Mouse (Mus musculus) erythroid progenitor cell, adult 5-6 weeks (primary cell): Measurements from ENCODE around the gene Lrrc23. TPM values are rescaled to one million over a fixed set of nuclear protein-coding genes. Genes with fewer than 3 reads are reported as not detected.
A peak's percentile ranks its signal among the peaks of the same experiment; 100 is the strongest.

Experiments
- ATAC-seq: replicated peaks from 2 replicates; pipeline ENCODE4 v1.8.0; 2016; ENCODE audit warnings: moderate number of reproducible peaks, mild to moderate bottlenecking, moderate TSS enrichment, inconsistent platforms; ENCODE audit not compliant: poor library complexity, low FRiP score, severe bottlenecking
- total RNA-seq, 2 experiments: library from RNA; stranded (forward) in 1 of 2; stranded (reverse) in 1 of 2; fragments of 150-400 nt in 1 of 2; fragments of 186-747, 209-891 nt in 1 of 2; gene quantifications; 2 replicates each; pipeline versions ENCODE4 v1.2.3 to v1.2.4; 2015 to 2017; ENCODE audit warnings: low replicate concordance in 2 of 2

The Lrrc23 gene
- total RNA-seq, 2 experiments from 2014 or later, result not detected

DNA sequence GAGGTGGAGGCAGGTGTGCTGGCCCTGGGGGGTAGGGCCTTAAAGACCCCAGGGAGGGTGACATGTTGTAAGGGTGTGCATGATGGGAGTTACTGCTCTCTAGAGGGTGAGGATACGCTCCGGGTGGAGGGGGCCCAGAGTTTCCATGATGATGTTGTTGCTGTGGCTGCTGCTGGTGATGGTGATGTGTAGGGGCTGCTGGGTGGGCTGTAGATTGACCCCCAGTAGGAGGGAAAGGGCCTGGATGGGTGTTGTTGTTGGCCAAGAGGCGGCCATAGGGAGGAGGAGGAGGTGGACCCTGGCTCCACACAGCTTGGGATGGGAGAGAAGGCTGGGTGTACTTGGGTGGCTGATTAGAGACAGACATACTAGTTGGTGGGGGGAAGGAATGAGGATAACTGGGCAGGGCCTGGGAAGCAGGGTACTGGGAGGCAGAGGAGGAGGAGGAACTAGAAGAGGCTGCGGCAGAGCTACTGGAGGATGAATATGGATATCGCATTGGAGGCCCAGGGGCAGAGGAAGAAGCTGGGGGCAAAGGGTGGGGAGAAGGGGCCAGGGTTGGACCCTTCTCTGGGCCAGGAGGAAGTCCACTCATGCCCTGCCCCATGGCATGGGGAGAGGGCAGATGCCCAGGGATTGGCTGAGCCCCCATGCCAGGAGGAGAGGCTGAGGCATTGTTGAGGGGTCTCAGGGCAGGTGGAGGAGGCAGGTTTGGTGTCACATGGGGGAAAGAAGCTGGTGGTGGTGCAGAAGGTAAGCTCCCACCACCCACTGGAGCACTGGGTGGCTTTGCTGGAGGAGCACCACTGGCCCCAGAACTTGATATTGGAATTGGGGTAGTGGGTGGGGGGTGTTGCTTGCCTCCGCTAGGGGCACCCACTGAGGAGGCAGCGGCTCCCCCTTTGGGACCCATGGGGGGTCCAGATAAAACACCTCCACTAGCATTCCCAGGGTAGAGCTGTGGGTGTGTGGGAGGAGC is 32.6 kb downstream of the Lrrc23 start:
- ATAC-seq, result no peak

- no peak for ATAC-seq
Measured at GRCm38 (mm10) chr6:124746296-124746605, 33.3 kb downstream of the Lrrc23 start.

DNA sequence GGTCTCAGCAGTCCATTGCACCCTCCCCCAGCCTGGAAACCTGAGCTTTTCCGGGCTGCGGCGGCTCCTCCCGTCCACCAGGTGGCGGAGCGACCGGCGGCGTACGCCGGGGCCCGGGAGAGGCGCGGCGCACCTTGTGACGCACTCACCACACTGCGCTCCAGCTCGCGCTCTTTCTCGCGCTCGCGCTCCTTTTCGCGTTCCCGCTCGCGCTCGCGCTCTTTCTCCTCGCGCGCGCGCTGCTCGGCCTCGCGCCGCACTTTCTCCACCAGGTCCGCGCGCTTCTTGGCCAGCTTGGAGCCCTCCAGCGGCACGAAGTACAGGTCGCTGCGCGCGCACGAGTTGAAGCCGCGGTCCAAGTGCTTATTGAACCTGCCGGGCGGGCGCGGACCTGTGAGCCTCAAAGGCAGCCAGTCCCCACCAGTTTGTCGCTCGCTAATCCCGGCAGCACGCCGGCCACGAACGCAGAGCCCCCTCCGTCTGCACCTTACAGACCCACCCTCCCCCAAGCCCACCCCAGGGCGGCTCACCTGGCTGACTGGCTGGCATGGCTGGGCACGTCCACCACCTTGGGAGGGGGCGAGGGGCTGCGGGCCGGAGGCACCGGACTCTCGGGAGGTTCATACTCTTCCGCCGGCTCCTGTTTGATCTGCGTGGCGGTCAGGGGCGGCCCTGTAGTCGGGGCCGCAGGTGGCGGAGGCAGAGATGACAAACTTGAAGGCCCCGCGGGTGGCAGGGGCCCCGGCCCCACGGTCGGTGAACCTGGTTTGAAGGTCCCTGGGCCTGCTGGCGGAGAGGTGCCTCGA is 33.8 kb downstream of the Lrrc23 start:
- peak; percentile 79 for ATAC-seq

DNA sequence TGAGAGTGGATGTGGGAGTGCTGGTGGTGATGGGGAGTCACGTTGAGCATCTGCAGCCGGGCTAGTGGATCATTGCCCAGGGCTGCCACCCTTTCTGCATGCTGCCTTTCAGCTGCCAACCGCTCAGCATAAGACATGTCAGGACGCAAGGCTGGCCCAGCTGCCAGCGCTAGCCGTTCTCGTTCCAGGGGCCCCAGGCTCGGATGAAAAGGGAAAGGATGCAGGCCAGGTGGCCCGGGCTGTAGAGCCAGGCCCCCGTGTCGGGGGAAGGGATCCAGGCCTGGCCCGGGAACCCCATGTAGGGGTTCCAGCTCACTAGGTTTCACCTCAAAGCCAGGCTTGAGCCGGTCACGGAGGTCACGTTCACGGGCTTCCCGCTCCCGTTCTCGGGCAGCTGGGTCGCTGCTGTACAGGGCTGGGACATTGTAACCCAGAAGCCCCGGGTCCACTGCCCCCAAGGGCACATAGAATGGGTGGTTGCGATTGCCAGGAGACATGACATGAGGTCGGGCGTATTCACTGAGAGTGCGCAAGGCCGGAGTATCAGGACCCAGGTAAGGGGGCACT is 34.7 kb downstream of the Lrrc23 start:
- no peak for ATAC-seq

DNA sequence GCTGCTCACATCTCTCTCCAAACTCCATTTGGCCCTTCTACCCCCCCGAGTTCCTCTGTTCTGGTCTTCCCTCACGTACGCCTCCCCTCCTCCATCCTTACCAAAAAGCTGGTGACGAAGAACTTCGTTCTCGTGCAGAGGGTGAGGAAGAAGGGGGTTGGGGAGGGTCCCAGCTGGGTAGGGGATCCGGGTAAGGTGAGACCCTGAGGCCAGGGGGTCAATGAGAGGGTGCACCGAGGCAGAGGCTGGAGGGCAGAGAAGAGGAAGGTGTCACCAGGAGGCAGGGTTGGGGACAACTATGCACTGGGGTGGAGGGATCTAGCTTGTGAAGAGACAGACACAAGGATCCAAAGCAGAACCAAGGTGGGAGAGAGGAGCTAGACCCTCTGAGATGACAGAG is 35.9 kb downstream of the Lrrc23 start:
- ATAC-seq, result no peak

- no peak for ATAC-seq
Measured at GRCm38 (mm10) chr6:124742839-124743514, 36.5 kb downstream of the Lrrc23 start.

- ATAC-seq, result no peak
Measured at GRCm38 (mm10) chr6:124741842-124742241, 37.7 kb downstream of the Lrrc23 start.

GRCm38 (mm10) chr6:124740888-124741761 is 38.4 kb downstream of the Lrrc23 start, which contains the start of gene Grcc10:
TSS of gene Grcc10 (minus strand) at chr6:124741374.
- ATAC-seq, result peak; percentile 62

- peak; percentile 44 for ATAC-seq
Measured at GRCm38 (mm10) chr6:124740211-124740887, 39.2 kb downstream of the Lrrc23 start.

DNA sequence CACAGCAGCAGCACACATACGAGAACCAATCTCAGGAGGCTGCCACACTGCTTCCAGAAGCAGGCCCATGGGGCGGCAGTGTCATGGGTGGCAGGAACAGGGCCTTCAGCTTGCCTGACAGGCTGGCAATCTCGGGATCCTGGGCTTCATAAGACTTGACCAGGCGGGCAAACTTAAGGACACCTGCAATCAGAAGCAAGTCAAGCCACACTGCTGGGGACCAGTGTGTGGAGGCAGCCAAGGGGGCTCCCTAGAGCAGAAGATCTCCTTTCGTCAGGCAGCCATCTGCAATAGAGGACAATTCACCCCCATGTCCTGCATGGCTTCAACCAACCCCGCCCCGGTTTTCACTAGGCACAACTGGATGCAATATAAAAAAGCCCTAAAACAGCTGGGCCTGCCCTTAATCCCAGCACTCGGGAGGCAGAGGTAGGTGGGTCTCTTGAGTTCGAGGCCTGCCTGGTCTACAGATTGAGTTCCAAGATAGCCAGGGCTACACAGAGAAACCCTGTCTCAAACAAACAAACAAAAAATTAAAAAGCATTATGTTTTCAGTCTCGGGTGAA is 40.2 kb downstream of the Lrrc23 start:
- ATAC-seq, result no peak

GRCm38 (mm10) chr6:124738511-124739023 is 41.0 kb downstream of the Lrrc23 start, which contains the start of gene Ptpn6:
TSS of gene Ptpn6 (minus strand) at chr6:124738714.
- ATAC-seq, result no peak

- no peak for ATAC-seq
Measured at GRCm38 (mm10) chr6:124737040-124737439, 42.5 kb downstream of the Lrrc23 start.

GRCm38 (mm10) chr6:124734417-124734816 is 45.1 kb downstream of the Lrrc23 start:
- no peak for ATAC-seq

- ATAC-seq, result peak; percentile 59
Measured at GRCm38 (mm10) chr6:124732476-124733370, 46.8 kb downstream of the Lrrc23 start.

DNA sequence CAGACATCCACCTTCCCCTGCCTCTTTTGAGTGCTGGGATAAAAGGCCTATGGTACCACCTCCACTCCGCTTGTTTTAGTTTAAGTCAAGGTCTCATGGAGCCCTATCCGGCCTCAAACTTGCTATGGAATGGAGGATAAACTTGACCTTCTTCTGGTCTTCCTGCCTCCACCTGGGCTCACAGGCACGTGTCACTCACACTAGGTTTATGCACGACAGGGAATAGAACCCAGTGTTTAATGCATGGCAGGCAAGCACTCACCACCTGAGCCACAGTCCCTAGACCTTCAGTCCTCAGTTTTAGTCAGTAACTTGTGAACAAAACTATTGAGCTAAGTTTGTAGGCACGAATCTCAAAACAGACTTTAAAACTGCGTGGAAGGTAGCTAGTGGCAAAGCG is 48.5 kb downstream of the Lrrc23 start:
- ATAC-seq, result no peak

- no peak for ATAC-seq
Measured at GRCm38 (mm10) chr6:124729850-124730705, 49.4 kb downstream of the Lrrc23 start.
